In genomic region chr4:46560069-46560705, GRCm38 (mm10) we compare ENCODE assay signal across 21 mouse cellular contexts. TPM values are rescaled to one million over a fixed set of nuclear protein-coding genes. Genes with fewer than 3 reads are reported as not detected.
A peak's percentile ranks its signal among the peaks of the same experiment; 100 is the strongest.
DNase-seq lines count a peak whose midpoint lies in the region; ATAC-seq and TF ChIP-seq lines count a peak whose summit lies in the region.
"Had no signal": no experiment of that assay in that cellular context is flagged by ENCODE, and none has a peak within 500 bp of the region (broad histone marks: within the 10 kb centered on the region; RNA-seq: fewer than 3 reads in every experiment).

No protein-coding gene starts in this region.

- no peak overlapping the region for H3K9ac ChIP-seq in lung, postnatal 0 days (replicated peaks; ENCODE audit: low read depth)
- H3K9ac ChIP-seq in intestine, embryonic 16.5 days (ENCODE audit: low read depth, low read length): 0 out of 2 replicates have a peak overlapping the region, but pooled peaks have one; percentile 24
- H3K9ac ChIP-seq in forebrain, embryonic 16.5 days (replicated peaks; ENCODE audit: low read depth, low read length): no peak overlapping the region
- no peak overlapping the region for H3K9ac ChIP-seq in midbrain, postnatal 0 days (replicated peaks; ENCODE audit: low read length, poor library complexity, severe bottlenecking)
- H3K9ac ChIP-seq: embryonic facial prominence, embryonic 13.5 days; forebrain, embryonic 15.5 days; limb, embryonic 13.5 days; liver, embryonic 13.5 days; lung, embryonic 14.5 days; neural tube, embryonic 12.5 days had no signal

- no peak for TF ChIP-seq CTCF in lung, postnatal 0 days (IDR thresholded peaks at IDR 0.05)
- no peak for TF ChIP-seq CTCF in midbrain, postnatal 0 days (IDR thresholded peaks at IDR 0.05)

- ATAC-seq in lung, postnatal 0 days: peak; percentile 32; the same call in 1 of the 2 replicates
- no peak for ATAC-seq in intestine, embryonic 16.5 days
- ATAC-seq in forebrain, embryonic 16.5 days: no peak
- ATAC-seq in midbrain, postnatal 0 days (ENCODE audit: low FRiP score): no peak
- ATAC-seq: forebrain, embryonic 15.5 days; hindbrain, postnatal 0 days had no signal

- no peak for TF ChIP-seq EP300 in lung, postnatal 0 days (IDR thresholded peaks at IDR 0.05)

- WGBS in lung, postnatal 0 days: 68% methylated on average over 14 of the region's 14 CpGs
- 51% methylated on average over 14 of the region's 14 CpGs for WGBS in intestine, embryonic 16.5 days
- 75% methylated on average over 14 of the region's 14 CpGs for WGBS in forebrain, embryonic 16.5 days
- 82% methylated on average over 14 of the region's 14 CpGs for WGBS in midbrain, postnatal 0 days

- H3K9me3 ChIP-seq in lung, postnatal 0 days (ENCODE audit: low read length): no peaks in the 10 kb centered on the region
- no peaks in the 10 kb centered on the region for H3K9me3 ChIP-seq in intestine, embryonic 16.5 days (ENCODE audit: control insufficient read depth, low read length)
- no peaks in the 10 kb centered on the region for H3K9me3 ChIP-seq in forebrain, embryonic 16.5 days (ENCODE audit: control insufficient read depth, low read length)
- H3K9me3 ChIP-seq in midbrain, postnatal 0 days (ENCODE audit: low read length): no peaks in the 10 kb centered on the region
- H3K9me3 ChIP-seq: embryonic facial prominence, embryonic 13.5 days; forebrain, embryonic 15.5 days; limb, embryonic 13.5 days; liver, embryonic 13.5 days; midbrain, embryonic 10.5 days; neural tube, embryonic 12.5 days had no signal

- H3K27ac ChIP-seq in lung, postnatal 0 days (ENCODE audit: low read length): no peak overlapping the region
- peak overlapping the region; percentile 96 for H3K27ac ChIP-seq in intestine, embryonic 16.5 days (ENCODE audit: low read length)
- H3K27ac ChIP-seq in forebrain, embryonic 16.5 days (ENCODE audit: low read length): no peak overlapping the region
- H3K27ac ChIP-seq in midbrain, postnatal 0 days (ENCODE audit: low read depth, low read length): no peak overlapping the region
- H3K27ac ChIP-seq: embryonic facial prominence, embryonic 13.5 days; forebrain, embryonic 15.5 days; hindbrain, postnatal 0 days; limb, embryonic 13.5 days; liver, embryonic 13.5 days; midbrain, embryonic 10.5 days; neural tube, embryonic 12.5 days had no signal

- H3K4me3 ChIP-seq in lung, postnatal 0 days (ENCODE audit: low read depth, low read length): no peak overlapping the region
- H3K4me3 ChIP-seq in intestine, embryonic 16.5 days (ENCODE audit: low read length): no peak overlapping the region
- H3K4me3 ChIP-seq in forebrain, embryonic 16.5 days (replicated peaks; ENCODE audit: low read length): no peak overlapping the region
- no peak overlapping the region for H3K4me3 ChIP-seq in midbrain, postnatal 0 days (ENCODE audit: low read depth, low read length)
- H3K4me3 ChIP-seq: embryonic facial prominence, embryonic 13.5 days; forebrain, embryonic 15.5 days; limb, embryonic 13.5 days; liver, embryonic 13.5 days; midbrain, embryonic 10.5 days; neural tube, embryonic 12.5 days had no signal

- no peaks in the 10 kb centered on the region for H3K36me3 ChIP-seq in lung, postnatal 0 days (ENCODE audit: insufficient read depth, low read length)
- H3K36me3 ChIP-seq in intestine, embryonic 16.5 days (ENCODE audit: control insufficient read depth, insufficient read depth, low read length): no peaks in the 10 kb centered on the region
- H3K36me3 ChIP-seq in forebrain, embryonic 16.5 days (ENCODE audit: control insufficient read depth, insufficient read depth): no peaks in the 10 kb centered on the region
- H3K36me3 ChIP-seq in midbrain, postnatal 0 days (ENCODE audit: insufficient read depth, low read length): no peaks in the 10 kb centered on the region
- H3K36me3 ChIP-seq: embryonic facial prominence, embryonic 13.5 days; forebrain, embryonic 15.5 days; limb, embryonic 13.5 days; liver, embryonic 13.5 days; midbrain, embryonic 10.5 days; neural tube, embryonic 12.5 days had no signal

- DNase-seq in lung, postnatal 0 days (ENCODE audit: low spot score): peak; percentile 40
- no peak for DNase-seq in lung, postnatal 25 days (ENCODE audit: low spot score)
- peak; percentile 37 for DNase-seq in Muller cell, postnatal 12 days (ENCODE audit: inconsistent ontology term)
- no peak for DNase-seq in B cell, adult 2 months
- DNase-seq in midbrain, postnatal 0 days (ENCODE audit: low spot score): no peak
- DNase-seq: adrenal gland, postnatal 10 days; cerebellum, adult 9-10 months; heart, postnatal 36 days; kidney, adult 9 months; liver, embryonic 13.5 days; lung, embryonic 14.5 days; right cerebral cortex, adult 18-20 months; thymus, postnatal 4 days had no signal

- no peaks in the 10 kb centered on the region for H3K4me1 ChIP-seq in lung, postnatal 0 days (ENCODE audit: insufficient read depth, low read depth, low read length)
- peaks cover 27% of the 10 kb centered on the region for H3K4me1 ChIP-seq in intestine, embryonic 16.5 days (ENCODE audit: control insufficient read depth, insufficient read depth, low read length)
- H3K4me1 ChIP-seq in forebrain, embryonic 16.5 days (replicated peaks; ENCODE audit: control insufficient read depth, insufficient read depth, low read length): no peaks in the 10 kb centered on the region
- no peaks in the 10 kb centered on the region for H3K4me1 ChIP-seq in midbrain, postnatal 0 days (ENCODE audit: insufficient read depth, low read length)
- H3K4me1 ChIP-seq: forebrain, embryonic 15.5 days; limb, embryonic 13.5 days; neural tube, embryonic 12.5 days had no signal

- H3K4me2 ChIP-seq in lung, postnatal 0 days (replicated peaks; ENCODE audit: low read depth, low read length): no peak overlapping the region
- no peak overlapping the region for H3K4me2 ChIP-seq in intestine, embryonic 16.5 days (ENCODE audit: low read depth, low read length)
- no peak overlapping the region for H3K4me2 ChIP-seq in forebrain, embryonic 16.5 days (ENCODE audit: low read length)
- H3K4me2 ChIP-seq in midbrain, postnatal 0 days (ENCODE audit: low read depth, low read length, poor library complexity, severe bottlenecking): no peak overlapping the region
- H3K4me2 ChIP-seq: embryonic facial prominence, embryonic 13.5 days; forebrain, embryonic 15.5 days; limb, embryonic 13.5 days; liver, embryonic 13.5 days; lung, embryonic 14.5 days; neural tube, embryonic 12.5 days had no signal

- H3K27me3 ChIP-seq in lung, postnatal 0 days (replicated peaks; ENCODE audit: insufficient read depth, low read length): no peaks in the 10 kb centered on the region
- H3K27me3 ChIP-seq in intestine, embryonic 16.5 days (replicated peaks; ENCODE audit: control insufficient read depth, insufficient read depth, low read length): no peaks in the 10 kb centered on the region
- no peaks in the 10 kb centered on the region for H3K27me3 ChIP-seq in forebrain, embryonic 16.5 days (replicated peaks; ENCODE audit: control insufficient read depth, insufficient read depth, low read length)
- no peaks in the 10 kb centered on the region for H3K27me3 ChIP-seq in midbrain, postnatal 0 days (ENCODE audit: insufficient read depth, low read length)
- H3K27me3 ChIP-seq: embryonic facial prominence, embryonic 13.5 days; forebrain, embryonic 15.5 days; limb, embryonic 13.5 days; liver, embryonic 13.5 days; neural tube, embryonic 12.5 days had no signal

RNA-seq across cellular contexts. Expression of gene Trim14, which starts 24.2 kb away (rescaled TPM):
- 5.2 and 5.4 TPM in 2 replicates for polyA plus RNA-seq in lung, postnatal 0 days (2015; fragmentation: Nextera tagmentation; extraction: Ambion mirVana)
- 14.8 and 15.2 TPM in 2 replicates for polyA plus RNA-seq in intestine, embryonic 16.5 days (2015; fragmentation: Nextera tagmentation; extraction: Ambion mirVana)
- 0.85 and 1.4 TPM in 2 replicates for polyA plus RNA-seq in forebrain, embryonic 16.5 days (2015; fragmentation: Nextera tagmentation; extraction: Ambion mirVana)
- 0.47 and 1.8 TPM in 2 replicates for total RNA-seq in midbrain, postnatal 0 days (2014; rRNA removed)
- polyA plus RNA-seq in midbrain, postnatal 0 days (2015; fragmentation: Nextera tagmentation; extraction: Ambion mirVana): 0.75 and 1.4 TPM in 2 replicates

RNA-seq across cellular contexts. Expression of gene Coro2a, which starts 41.8 kb away (rescaled TPM):
- 2.3 and 2.5 TPM in 2 replicates for polyA plus RNA-seq in lung, postnatal 0 days (2015; fragmentation: Nextera tagmentation; extraction: Ambion mirVana)
- 99.8 and 112 TPM in 2 replicates for polyA plus RNA-seq in intestine, embryonic 16.5 days (2015; fragmentation: Nextera tagmentation; extraction: Ambion mirVana)
- 5.6 and 7.6 TPM in 2 replicates for polyA plus RNA-seq in forebrain, embryonic 16.5 days (2015; fragmentation: Nextera tagmentation; extraction: Ambion mirVana)
- 24.4 and 33.2 TPM in 2 replicates for total RNA-seq in midbrain, postnatal 0 days (2014; rRNA removed)
- polyA plus RNA-seq in midbrain, postnatal 0 days (2015; fragmentation: Nextera tagmentation; extraction: Ambion mirVana): 7.0 and 7.8 TPM in 2 replicates

Comparison
In these comparisons a context has a peak if more than half of its experiments do, and no peak if none do; other contexts are left out.
1. DNase-seq: peak in lung, postnatal 0 days (single experiment) and Muller cell, postnatal 12 days (single experiment); none in lung, postnatal 25 days (single experiment), B cell, adult 2 months (0 of 2) and midbrain, postnatal 0 days (single experiment).
2. RNA of gene Coro2a, which starts 41.8 kb away (polyA plus RNA-seq): 99.8 to 112 TPM in intestine, embryonic 16.5 days; 7.0 to 7.8 TPM in midbrain, postnatal 0 days, 5.6 to 7.6 TPM in forebrain, embryonic 16.5 days and 2.3 to 2.5 TPM in lung, postnatal 0 days; every median in the first group is over 10 times any median in the second.